Mouse (Mus musculus) heart, adult 2 months (tissue): ENCODE results near the gene Gm49318.

Experiments used
- CTCF ChIP-seq: fragments of 200-600 bp; IDR thresholded peaks from 2 replicates; pipeline ENCODE4 v1.8.1; 2022; ENCODE audit warnings: antibody characterized with exemption, mild to moderate bottlenecking, moderate library complexity
- EP300 ChIP-seq: fragments of 200-500 bp; IDR thresholded peaks from 2 replicates; pipeline ENCODE4 v1.6.1; 2011; ENCODE audit warnings: low read depth, low read length, control low read depth; ENCODE audit not compliant: insufficient read depth
- POLR2A ChIP-seq: fragments of 200-500 bp; IDR thresholded peaks from 2 replicates; pipeline ENCODE4 v1.6.1; 2011; ENCODE audit warnings: mild to moderate bottlenecking, low read depth, low read length, control low read depth; ENCODE audit not compliant: insufficient read depth

- no peak for TF ChIP-seq CTCF
- TF ChIP-seq EP300 = no peak
- no peak for TF ChIP-seq POLR2A
These were observed 60.0 kb downstream of the Gm49318 start for GRCm38 (mm10) chr9:22011055-22011454.
